Mouse (Mus musculus) C2C12 (cell line): Measurements from ENCODE around the gene Itga8. TPM values are rescaled to one million over a fixed set of nuclear protein-coding genes. Genes with fewer than 3 reads are reported as not detected.

ENCODE experiments used
- H3K27me3 ChIP-seq: one replicate; pipeline ENCODE4 v1.6.1; 2011; ENCODE audit not compliant: control insufficient read depth, insufficient read depth, insufficient read length
- H3K36me3 ChIP-seq: one replicate; pipeline ENCODE4 v1.6.1; 2011; ENCODE audit not compliant: control insufficient read depth, insufficient read depth
- H3K4me3 ChIP-seq: one replicate; pipeline ENCODE4 v1.5.1; 2011; ENCODE audit warnings: mild to moderate bottlenecking, control low read depth; ENCODE audit not compliant: poor library complexity, insufficient read depth, severe bottlenecking
- H3K79me2 ChIP-seq: one replicate; pipeline ENCODE4 v1.6.1; 2011; ENCODE audit not compliant: control insufficient read depth, insufficient read depth
- H3K79me3 ChIP-seq: one replicate; pipeline ENCODE4 v1.6.1; 2011; ENCODE audit warnings: low read depth, control low read depth
- H3ac ChIP-seq: one replicate; pipeline ENCODE3; 2011; ENCODE audit warnings: low read depth; ENCODE audit not compliant: control insufficient read depth, insufficient read length
- CEBPB ChIP-seq: IDR thresholded peaks from one replicate; pipeline ENCODE4 v1.6.1; 2011; ENCODE audit warnings: low read depth, mild to moderate bottlenecking, control low read depth, moderate library complexity
- CTCF ChIP-seq: IDR thresholded peaks from one replicate; pipeline ENCODE4 v1.5.1; 2011; ENCODE audit not compliant: control insufficient read depth, insufficient read depth, insufficient read length
- FOSL1 ChIP-seq: IDR thresholded peaks from one replicate; pipeline ENCODE4 v1.8.0; 2011; ENCODE audit warnings: mild to moderate bottlenecking, low read length; ENCODE audit not compliant: poor library complexity, insufficient read depth, severe bottlenecking
- MAX ChIP-seq: IDR thresholded peaks from one replicate; pipeline ENCODE4 v1.6.1; 2011; ENCODE audit warnings: mild to moderate bottlenecking, control low read depth
- MYOD1 ChIP-seq: IDR thresholded peaks from one replicate; pipeline ENCODE4 v1.6.1; 2011; ENCODE audit warnings: low read depth; ENCODE audit not compliant: control insufficient read depth, insufficient read length
- MYOG ChIP-seq: IDR thresholded peaks from one replicate; pipeline ENCODE4 v1.6.1; 2011; ENCODE audit not compliant: control insufficient read depth, insufficient read length; ENCODE audit errors: extremely low read depth
- USF1 ChIP-seq: IDR thresholded peaks from one replicate; pipeline ENCODE4 v1.6.1; 2011; ENCODE audit warnings: low read depth, mild to moderate bottlenecking, control low read depth, moderate library complexity
- polyA plus RNA-seq: library from polyadenylated mRNA; unstranded; fragments of >200 nt; fragmentation: generic; extraction: Trizol; gene quantifications from one replicate; pipeline ENCODE4 v1.2.1, GENCODE M21; 2012; ENCODE audit warnings: missing spikeins

Itga8 gene
- polyA plus RNA-seq, 1 experiment = not detected

DNA sequence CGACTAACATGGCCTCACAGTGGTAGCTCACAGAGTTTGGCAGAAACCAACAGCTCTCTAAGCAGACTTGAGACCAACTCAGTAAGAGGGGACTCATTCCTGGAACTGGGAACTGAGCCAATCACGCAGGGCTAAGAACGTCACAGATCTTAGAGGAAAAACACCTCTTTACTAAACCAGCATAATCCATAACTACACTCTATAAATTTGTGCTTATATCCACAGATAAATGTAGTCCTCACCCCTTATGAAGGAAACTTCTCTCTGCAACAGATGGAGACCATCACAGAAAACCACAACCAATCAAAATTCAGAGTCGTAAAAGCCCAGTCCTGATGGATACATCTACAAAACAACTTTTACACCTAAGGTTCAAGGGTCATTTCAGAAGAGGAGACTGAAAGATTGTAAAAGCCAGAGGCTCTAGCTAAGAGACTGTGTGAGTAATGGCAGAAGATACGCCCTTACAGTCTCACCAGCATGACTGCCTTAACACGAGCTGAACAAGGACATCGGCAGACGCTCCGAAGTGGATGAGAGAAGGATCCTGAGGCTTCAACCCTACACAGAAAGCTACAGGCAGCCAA is 3.4 kb upstream of the Itga8 start:
- Histone ChIP-seq H3K4me3 (no peak overlapping the region), H3K79me3 (no peaks in the 10 kb centered on the region), H3ac (no peak overlapping the region), H3K27me3 (peaks cover 13% of the 10 kb centered on the region), H3K79me2 (no peaks in the 10 kb centered on the region), H3K36me3 (no peaks in the 10 kb centered on the region)
- TF ChIP-seq MAX (no peak), MYOD1 (no peak), CTCF (no peak), MYOG (no peak), FOSL1 (no peak), CEBPB (no peak), USF1 (no peak)

GRCm38 (mm10) chr2:12300449-12301228 is 1.1 kb downstream of the Itga8 start:
- Histone ChIP-seq H3K27me3 (peaks cover 16% of the 10 kb centered on the region), H3ac (no peak overlapping the region), H3K4me3 (no peak overlapping the region), H3K79me2 (no peaks in the 10 kb centered on the region), H3K79me3 (no peaks in the 10 kb centered on the region), H3K36me3 (no peaks in the 10 kb centered on the region)
- TF ChIP-seq USF1 (no peak), MAX (no peak), CTCF (no peak), CEBPB (no peak), FOSL1 (no peak), MYOD1 (no peak), MYOG (no peak)

GRCm38 (mm10) chr2:12297287-12297686 is 4.4 kb downstream of the Itga8 start:
- TF ChIP-seq FOSL1 = no peak
- no peak for TF ChIP-seq MAX
- TF ChIP-seq MYOD1 = no peak
- no peak for TF ChIP-seq MYOG
- TF ChIP-seq CEBPB = no peak
- TF ChIP-seq USF1 = no peak
- no peak for TF ChIP-seq CTCF

DNA sequence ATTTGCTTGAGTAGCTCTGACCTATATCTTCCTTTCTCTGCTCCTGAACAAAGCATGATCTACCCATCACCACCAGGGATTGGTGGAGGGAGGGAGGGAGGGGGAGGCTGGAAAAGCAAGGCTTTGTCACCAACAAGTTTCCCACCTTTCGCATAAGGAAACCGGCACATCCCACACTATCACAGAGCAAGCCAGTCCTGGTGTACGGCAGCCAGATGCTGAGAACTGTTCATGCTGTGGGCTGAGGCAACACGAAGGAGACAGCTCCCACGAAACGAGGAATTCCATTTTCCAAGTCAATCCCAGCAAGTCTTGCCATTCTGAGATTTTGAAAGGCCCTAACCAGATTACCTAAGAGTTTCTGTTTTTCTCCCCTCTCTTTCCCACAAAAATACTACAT is 6.6 kb downstream of the Itga8 start:
- no peaks in the 10 kb centered on the region for H3K79me2 ChIP-seq
- H3K36me3 ChIP-seq = no peaks in the 10 kb centered on the region

More at GRCm38 (mm10) chr2:12297287-12297686, 4.4 kb downstream of the Itga8 start:
- H3K27me3 ChIP-seq = peaks cover 21% of the 10 kb centered on the region
- no peak overlapping the region for H3ac ChIP-seq
- no peaks in the 10 kb centered on the region for H3K36me3 ChIP-seq
- H3K79me2 ChIP-seq = no peaks in the 10 kb centered on the region
- no peak overlapping the region for H3K4me3 ChIP-seq
- H3K79me3 ChIP-seq = no peaks in the 10 kb centered on the region

DNA sequence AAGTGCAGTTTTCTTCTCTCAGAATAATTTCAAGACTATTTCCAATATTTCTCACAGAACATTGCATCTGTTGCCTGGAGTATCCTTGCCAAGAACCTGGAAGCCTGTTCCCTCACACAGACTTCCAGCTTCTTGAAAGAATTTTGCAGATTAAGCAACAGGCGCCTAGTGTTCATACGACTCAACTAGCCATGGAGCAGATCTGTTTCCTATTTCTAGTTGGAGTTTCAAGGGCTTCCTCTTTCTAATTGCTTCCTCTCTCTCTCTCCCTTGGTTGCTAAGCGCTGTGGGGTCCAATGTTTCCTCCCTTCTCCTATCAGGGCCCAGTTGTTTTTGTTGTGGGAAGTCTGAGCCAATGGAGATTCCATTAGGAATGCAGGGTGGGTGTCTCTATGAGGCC is 7.7 kb downstream of the Itga8 start:
- Histone ChIP-seq H3K79me3 (no peaks in the 10 kb centered on the region), H3K79me2 (no peaks in the 10 kb centered on the region)

More for the DNA sequence above, 6.6 kb downstream of the Itga8 start:
- no peak for TF ChIP-seq MAX
- no peak for TF ChIP-seq FOSL1
- no peak for TF ChIP-seq CTCF
- TF ChIP-seq USF1 = no peak
- TF ChIP-seq MYOG = no peak
- no peak for TF ChIP-seq MYOD1
- TF ChIP-seq CEBPB = no peak
- H3K4me3 ChIP-seq = no peak overlapping the region
- peaks cover 8% of the 10 kb centered on the region for H3K27me3 ChIP-seq
- no peak overlapping the region for H3ac ChIP-seq
- no peaks in the 10 kb centered on the region for H3K79me3 ChIP-seq

DNA sequence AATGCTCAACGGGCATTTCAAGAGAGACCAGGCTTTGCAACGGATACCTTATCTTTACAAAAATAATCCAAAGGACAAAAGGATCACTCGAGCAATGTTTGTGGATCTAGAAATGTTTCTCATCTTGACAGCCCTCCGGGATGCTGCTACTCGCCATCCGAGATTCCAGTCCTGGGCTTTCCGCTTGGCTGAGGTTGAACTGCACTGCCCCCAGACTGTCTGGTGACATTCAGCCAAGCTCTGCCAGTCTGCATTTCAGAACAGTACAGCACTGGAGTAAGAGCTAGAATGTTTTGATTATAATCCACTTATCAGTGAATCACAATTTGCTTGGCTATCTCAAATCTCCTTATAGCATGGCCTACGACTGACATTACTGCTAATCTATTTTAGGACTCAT is 8.3 kb downstream of the Itga8 start:
- H3K36me3 ChIP-seq = no peaks in the 10 kb centered on the region
- no peak for TF ChIP-seq CEBPB
- no peak for TF ChIP-seq MYOG
- no peak for TF ChIP-seq FOSL1
- no peak for TF ChIP-seq MYOD1
- no peak for TF ChIP-seq CTCF
- no peak for TF ChIP-seq USF1
- TF ChIP-seq MAX = no peak
- no peaks in the 10 kb centered on the region for H3K79me2 ChIP-seq
- no peaks in the 10 kb centered on the region for H3K79me3 ChIP-seq
- no peak overlapping the region for H3ac ChIP-seq
- H3K4me3 ChIP-seq = no peak overlapping the region
- peaks cover 5% of the 10 kb centered on the region for H3K27me3 ChIP-seq

More for the DNA sequence above, 7.7 kb downstream of the Itga8 start:
- H3K4me3 ChIP-seq = no peak overlapping the region
- peaks cover 7% of the 10 kb centered on the region for H3K27me3 ChIP-seq
- H3ac ChIP-seq = no peak overlapping the region
- TF ChIP-seq USF1 (no peak), MYOD1 (no peak), MAX (no peak), MYOG (no peak), FOSL1 (no peak)
- no peaks in the 10 kb centered on the region for H3K36me3 ChIP-seq
